In the genomic region with DNA sequence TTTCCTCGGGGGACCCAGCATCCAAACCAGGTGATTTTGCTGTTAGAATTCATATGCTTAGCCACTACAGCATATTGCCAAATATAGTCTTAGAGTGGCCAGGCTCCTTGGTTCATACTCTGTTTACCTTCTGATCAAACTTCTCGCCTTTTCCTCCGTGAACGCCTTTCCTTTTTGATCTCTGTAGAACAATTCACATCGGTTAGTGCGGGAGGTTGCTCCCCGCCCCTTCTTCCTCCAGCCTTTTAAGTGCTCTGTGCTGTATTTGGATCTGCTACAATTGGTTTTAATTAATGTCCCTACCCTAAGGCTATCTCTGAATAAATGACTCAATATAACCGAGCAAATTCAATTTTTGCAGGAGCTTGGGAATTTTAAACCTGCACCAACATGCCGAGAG, we compare ENCODE assay signal across 8 mouse cellular contexts. TPM values are rescaled to one million over a fixed set of nuclear protein-coding genes. Genes with fewer than 3 reads are reported as not detected.
DNase-seq lines count a peak whose midpoint lies in the region; ATAC-seq and TF ChIP-seq lines count a peak whose summit lies in the region.

No protein-coding gene starts in this region.

- ATAC-seq in hindbrain, embryonic 13.5 days (ENCODE audit: low FRiP score): no peak
- no peak for ATAC-seq in hindbrain, embryonic 12.5 days (ENCODE audit: low FRiP score)
- ATAC-seq in hindbrain, postnatal 0 days: no peak
- no peak for ATAC-seq in stomach, embryonic 16.5 days (ENCODE audit: insufficient read depth, low FRiP score)

- 65% methylated on average over 9 of the region's 9 CpGs for WGBS in hindbrain, embryonic 13.5 days
- 64% methylated on average over 9 of the region's 9 CpGs for WGBS in hindbrain, embryonic 12.5 days
- 60% methylated on average over 9 of the region's 9 CpGs for WGBS in hindbrain, postnatal 0 days
- 41% methylated on average over 9 of the region's 9 CpGs for whole genome bisulfite sequencing in stomach, embryonic 16.5 days

- H3K4me3 ChIP-seq in hindbrain, embryonic 13.5 days: no peak overlapping the region
- no peak overlapping the region for H3K4me3 ChIP-seq in hindbrain, embryonic 12.5 days
- no peak overlapping the region for H3K4me3 ChIP-seq in hindbrain, postnatal 0 days (ENCODE audit: low read length)
- H3K4me3 ChIP-seq in stomach, embryonic 16.5 days (replicated peaks; ENCODE audit: low read length): no peak overlapping the region

- peak; percentile 26 for DNase-seq in thymus, postnatal 0 days (ENCODE audit: low spot score)
- no peak for DNase-seq in thymus, postnatal 4 days
- DNase-seq in hindbrain, postnatal 0 days (ENCODE audit: low spot score): peak; percentile 3
- DNase-seq in right cerebral cortex, postnatal 10 days (ENCODE audit: low spot score in 2 of 2): no peak
- no peak for DNase-seq in frontal cortex, postnatal 14 days (ENCODE audit: low spot score in 2 of 2)

- no peaks in the 10 kb centered on the region for H3K4me1 ChIP-seq in hindbrain, embryonic 13.5 days (replicated peaks)
- no peaks in the 10 kb centered on the region for H3K4me1 ChIP-seq in hindbrain, embryonic 12.5 days
- no peaks in the 10 kb centered on the region for H3K4me1 ChIP-seq in hindbrain, postnatal 0 days (ENCODE audit: insufficient read depth, low read length)
- no peaks in the 10 kb centered on the region for H3K4me1 ChIP-seq in stomach, embryonic 16.5 days (ENCODE audit: control insufficient read depth, insufficient read depth, low read length)

- H3K27me3 ChIP-seq in hindbrain, embryonic 13.5 days: no peaks in the 10 kb centered on the region
- no peaks in the 10 kb centered on the region for H3K27me3 ChIP-seq in hindbrain, embryonic 12.5 days
- no peaks in the 10 kb centered on the region for H3K27me3 ChIP-seq in hindbrain, postnatal 0 days (ENCODE audit: insufficient read depth, low read length)
- no peaks in the 10 kb centered on the region for H3K27me3 ChIP-seq in stomach, embryonic 16.5 days (ENCODE audit: control insufficient read depth, insufficient read depth, low read length)

- H3K9me3 ChIP-seq in hindbrain, embryonic 13.5 days: no peaks in the 10 kb centered on the region
- no peaks in the 10 kb centered on the region for H3K9me3 ChIP-seq in hindbrain, embryonic 12.5 days (replicated peaks)
- no peaks in the 10 kb centered on the region for H3K9me3 ChIP-seq in hindbrain, postnatal 0 days (ENCODE audit: low read length)
- H3K9me3 ChIP-seq in stomach, embryonic 16.5 days (replicated peaks; ENCODE audit: control insufficient read depth, low read length): no peaks in the 10 kb centered on the region

- H3K9ac ChIP-seq in hindbrain, embryonic 13.5 days: no peak overlapping the region
- no peak overlapping the region for H3K9ac ChIP-seq in hindbrain, embryonic 12.5 days
- no peak overlapping the region for H3K9ac ChIP-seq in hindbrain, postnatal 0 days (replicated peaks; ENCODE audit: low read length)
- H3K9ac ChIP-seq in stomach, embryonic 16.5 days (ENCODE audit: low read length): no peak overlapping the region

- no peak overlapping the region for H3K27ac ChIP-seq in hindbrain, embryonic 13.5 days
- H3K27ac ChIP-seq in hindbrain, embryonic 12.5 days: no peak overlapping the region
- no peak overlapping the region for H3K27ac ChIP-seq in hindbrain, postnatal 0 days
- H3K27ac ChIP-seq in stomach, embryonic 16.5 days (ENCODE audit: low read length): peak overlapping the region; percentile 53; the same call in 1 of the 2 replicates

- 0 out of 2 replicates have a peak overlapping the region, but pooled peaks have one; percentile 9 for H3K4me2 ChIP-seq in hindbrain, embryonic 13.5 days
- no peak overlapping the region for H3K4me2 ChIP-seq in hindbrain, embryonic 12.5 days (replicated peaks)
- H3K4me2 ChIP-seq in hindbrain, postnatal 0 days (ENCODE audit: low read depth, low read length): peak overlapping the region; percentile 16
- no peak overlapping the region for H3K4me2 ChIP-seq in stomach, embryonic 16.5 days (ENCODE audit: low read depth, low read length)

- no peak for TF ChIP-seq CTCF in hindbrain, postnatal 0 days (IDR thresholded peaks at IDR 0.05; ENCODE audit: low read depth)

- no peaks in the 10 kb centered on the region for H3K36me3 ChIP-seq in hindbrain, embryonic 13.5 days
- no peaks in the 10 kb centered on the region for H3K36me3 ChIP-seq in hindbrain, embryonic 12.5 days
- H3K36me3 ChIP-seq in hindbrain, postnatal 0 days (ENCODE audit: insufficient read depth, low read length): no peaks in the 10 kb centered on the region
- H3K36me3 ChIP-seq in stomach, embryonic 16.5 days (ENCODE audit: control insufficient read depth, insufficient read depth, low read length): no peaks in the 10 kb centered on the region

RNA-seq across cellular contexts. Expression of a gene that starts 12.2 kb away (rescaled TPM):
- polyA plus RNA-seq in hindbrain, embryonic 13.5 days (2015; fragmentation: Nextera tagmentation; extraction: Ambion mirVana): 13.3 and 14.7 TPM in 2 replicates
- 17.0 and 17.5 TPM in 2 replicates for polyA plus RNA-seq in hindbrain, embryonic 12.5 days (2016; fragmentation: Nextera tagmentation; extraction: Ambion mirVana)
- 72.0 and 89.7 TPM in 2 replicates for polyA plus RNA-seq in thymus, postnatal 0 days (2015; fragmentation: Nextera tagmentation; extraction: Ambion mirVana)
- 17.7 and 24.0 TPM in 2 replicates for total RNA-seq in hindbrain, postnatal 0 days (2014; rRNA removed)
- polyA plus RNA-seq in hindbrain, postnatal 0 days (2015; fragmentation: Nextera tagmentation; extraction: Ambion mirVana): 17.8 and 21.1 TPM in 2 replicates
- 13.9 and 16.1 TPM in 2 replicates for polyA plus RNA-seq in stomach, embryonic 16.5 days (2015; fragmentation: Nextera tagmentation; extraction: Ambion mirVana)

RNA-seq across cellular contexts. Expression of a gene that starts 33.2 kb away (rescaled TPM):
- 18.5 and 19.8 TPM in 2 replicates for polyA plus RNA-seq in hindbrain, embryonic 13.5 days (2015; fragmentation: Nextera tagmentation; extraction: Ambion mirVana)
- polyA plus RNA-seq in hindbrain, embryonic 12.5 days (2016; fragmentation: Nextera tagmentation; extraction: Ambion mirVana): 20.1 and 20.2 TPM in 2 replicates
- polyA plus RNA-seq in thymus, postnatal 0 days (2015; fragmentation: Nextera tagmentation; extraction: Ambion mirVana): 26.4 and 29.1 TPM in 2 replicates
- 13.7 and 16.8 TPM in 2 replicates for total RNA-seq in hindbrain, postnatal 0 days (2014; rRNA removed)
- 12.3 and 14.2 TPM in 2 replicates for polyA plus RNA-seq in hindbrain, postnatal 0 days (2015; fragmentation: Nextera tagmentation; extraction: Ambion mirVana)
- polyA plus RNA-seq in stomach, embryonic 16.5 days (2015; fragmentation: Nextera tagmentation; extraction: Ambion mirVana): 19.2 and 23.2 TPM in 2 replicates

Comparison
In these comparisons a context has a peak if more than half of its experiments do, and no peak if none do; other contexts are left out.
1. H3K4me2 ChIP-seq: peak in hindbrain, embryonic 13.5 days (single experiment) and hindbrain, postnatal 0 days (single experiment); none in hindbrain, embryonic 12.5 days (single experiment) and stomach, embryonic 16.5 days (single experiment).
2. DNase-seq: peak in thymus, postnatal 0 days (single experiment) and hindbrain, postnatal 0 days (single experiment); none in thymus, postnatal 4 days (single experiment), right cerebral cortex, postnatal 10 days (0 of 2) and frontal cortex, postnatal 14 days (0 of 2).